Mouse (Mus musculus): ENCODE results near the gene Aup1.
A peak's percentile ranks its signal among the peaks of the same experiment; 100 is the strongest.

Gene Aup1

GRCm38 (mm10) chr6:83054074-83054851 lies at the start of gene Aup1:
Aup1 (plus strand) TSS chr6:83054521.
- DNase-seq = peak; percentile 96

- DNase-seq = peak; percentile 53 to 61
Observed at GRCm38 (mm10) chr6:83004872-83005271, 49.4 kb upstream of the Aup1 start.

GRCm38 (mm10) chr6:83005444-83006011 lies 48.8 kb upstream of the Aup1 start:
- no peak for DNase-seq

- DNase-seq = no peak
Observed at GRCm38 (mm10) chr6:83006114-83006513, 48.2 kb upstream of the Aup1 start.

GRCm38 (mm10) chr6:83008659-83009058 lies 45.7 kb upstream of the Aup1 start:
- DNase-seq = no peak

GRCm38 (mm10) chr6:83010010-83010409 lies 44.3 kb upstream of the Aup1 start:
- no peak for DNase-seq

GRCm38 (mm10) chr6:83011255-83011654 lies 43.1 kb upstream of the Aup1 start:
- no peak for DNase-seq

- DNase-seq = no peak
Observed at GRCm38 (mm10) chr6:83011756-83012155, 42.6 kb upstream of the Aup1 start.

GRCm38 (mm10) chr6:83013444-83013843 lies 40.9 kb upstream of the Aup1 start:
- DNase-seq = no peak

- DNase-seq = no peak
Observed at GRCm38 (mm10) chr6:83014482-83015466, 39.5 kb upstream of the Aup1 start.

- DNase-seq = no peak
Observed at GRCm38 (mm10) chr6:83015749-83016148, 38.6 kb upstream of the Aup1 start.

- no peak for DNase-seq
Observed at GRCm38 (mm10) chr6:83017190-83017589, 37.1 kb upstream of the Aup1 start.

- DNase-seq = no peak
Observed at GRCm38 (mm10) chr6:83019044-83019443, 35.3 kb upstream of the Aup1 start.

GRCm38 (mm10) chr6:83020121-83020520 lies 34.2 kb upstream of the Aup1 start:
- no peak for DNase-seq

- no peak for DNase-seq
Observed at GRCm38 (mm10) chr6:83020836-83021593, 33.3 kb upstream of the Aup1 start.

- DNase-seq = no peak
Observed at GRCm38 (mm10) chr6:83023008-83023407, 31.3 kb upstream of the Aup1 start.

GRCm38 (mm10) chr6:83023786-83024185 lies 30.5 kb upstream of the Aup1 start:
- no peak for DNase-seq

- DNase-seq = no peak
Observed at GRCm38 (mm10) chr6:83024421-83024820, 29.9 kb upstream of the Aup1 start.

- DNase-seq = no peak
Observed at GRCm38 (mm10) chr6:83025221-83025620, 29.1 kb upstream of the Aup1 start.

GRCm38 (mm10) chr6:83027293-83027692 lies 27.0 kb upstream of the Aup1 start:
- DNase-seq = no peak

GRCm38 (mm10) chr6:83027706-83028105 lies 26.6 kb upstream of the Aup1 start:
- DNase-seq = no peak

- no peak for DNase-seq
Observed at GRCm38 (mm10) chr6:83029777-83030176, 24.5 kb upstream of the Aup1 start.

- DNase-seq = no peak
Observed at GRCm38 (mm10) chr6:83031111-83031510, 23.2 kb upstream of the Aup1 start.

All from spleen, adult 18-20 months (tissue).